Mouse (Mus musculus) embryonic facial prominence, embryonic 13.5 days (tissue): Measurements from ENCODE around the gene Rgcc. TPM values are rescaled to one million over a fixed set of nuclear protein-coding genes. Genes with fewer than 3 reads are reported as not detected.

Source experiments
- ATAC-seq: fragments of 200-750 bp; cut with Nextera tagmentation; 2 replicates; pipeline ENCODE4 v1.8.0; 2017; ENCODE audit warnings: low read depth; ENCODE audit not compliant: insufficient number of reproducible peaks, insufficient read depth, low FRiP score, low TSS enrichment
- H3K27ac ChIP-seq: fragments of 300-500 bp; sonication (generic); 2 replicates; pipeline ENCODE4 v1.5.1; 2015; ENCODE audit warnings: moderate library complexity, mild to moderate bottlenecking, inconsistent platforms
- H3K27me3 ChIP-seq: fragments of 300-500 bp; sonication (generic); 2 replicates; pipeline ENCODE4 v1.6.1; 2015; ENCODE audit warnings: mild to moderate bottlenecking, inconsistent platforms
- H3K36me3 ChIP-seq: fragments of 300-500 bp; sonication (generic); 2 replicates; pipeline ENCODE4 v1.6.1; 2015; ENCODE audit warnings: mild to moderate bottlenecking, inconsistent platforms
- H3K4me1 ChIP-seq: fragments of 300-500 bp; sonication (generic); 2 replicates; pipeline ENCODE4 v1.6.1; 2015; ENCODE audit warnings: inconsistent platforms
- H3K4me2 ChIP-seq: fragments of 300-500 bp; sonication (generic); 2 replicates; pipeline ENCODE4 v1.6.1; 2015; ENCODE audit warnings: moderate library complexity, mild to moderate bottlenecking, inconsistent platforms
- H3K4me3 ChIP-seq: fragments of 300-500 bp; sonication (generic); 2 replicates; pipeline ENCODE4 v1.5.1; 2015; ENCODE audit warnings: mild to moderate bottlenecking, inconsistent platforms
- H3K9ac ChIP-seq: fragments of 300-500 bp; sonication (generic); 2 replicates; pipeline ENCODE4 v1.6.1; 2015; ENCODE audit warnings: mild to moderate bottlenecking, inconsistent platforms
- H3K9me3 ChIP-seq: fragments of 300-500 bp; sonication (generic); 2 replicates; pipeline ENCODE4 v1.6.1; 2016; ENCODE audit warnings: inconsistent platforms
- WGBS: fragments of 180-500 bp; shearing (Covaris S2); methylation state at CpG from one replicate; pipeline ENCODE4 v1.1.7; 2015; ENCODE audit warnings: mixed read lengths; 5-methylcytosine and 5-hydroxymethylcytosine counted together
- polyA plus RNA-seq: library from polyadenylated mRNA; unstranded; fragments of >200 nt; fragmentation: Nextera tagmentation; extraction: Ambion mirVana; gene quantifications from 2 replicates; pipeline ENCODE4 v1.2.1, GENCODE M21; 2015

Gene Rgcc
- polyA plus RNA-seq, 1 experiment from 2014 or later = 52.6 TPM

DNA sequence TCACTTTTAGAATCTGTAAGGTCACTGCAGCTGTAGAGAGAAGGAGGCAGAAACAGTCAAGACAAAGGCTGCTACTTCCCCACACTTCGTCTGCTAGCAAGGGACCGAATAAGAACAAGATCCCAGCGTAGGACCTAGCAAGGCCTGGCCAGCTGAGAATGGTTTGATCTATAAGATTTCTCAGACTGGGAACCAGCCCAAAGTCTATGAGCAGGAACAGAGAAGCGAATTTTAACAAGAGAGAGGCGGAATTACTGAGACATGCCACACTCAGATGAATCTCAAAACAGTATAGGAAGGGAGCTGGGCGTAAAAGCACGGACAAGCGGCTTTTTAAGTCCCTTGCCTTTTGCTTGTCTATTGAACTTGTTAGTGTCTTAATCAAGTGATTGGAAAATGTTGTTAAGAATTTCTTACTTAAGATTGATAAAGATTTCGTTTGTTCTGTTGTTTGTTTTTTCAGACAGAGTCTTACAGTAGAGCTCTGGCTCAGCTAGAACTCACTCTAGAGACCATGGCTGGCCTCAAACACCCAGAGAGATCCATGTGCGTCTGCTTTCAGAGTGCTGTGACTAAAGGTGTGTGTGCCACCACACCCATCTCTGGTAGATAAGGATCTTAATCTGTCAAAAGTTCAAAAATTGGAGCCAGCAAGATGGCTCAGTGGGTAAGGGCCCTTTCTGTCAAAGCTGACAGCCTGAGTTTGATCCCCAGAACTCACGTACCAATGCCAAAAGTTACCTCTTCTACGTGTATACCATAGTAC, 13.0 kb upstream of the Rgcc start:
- H3K4me2 ChIP-seq = no peak overlapping the region
- no peak overlapping the region for H3K4me3 ChIP-seq
- WGBS = 69% methylated on average over 12 of the region's 12 CpGs
- no peaks in the 10 kb centered on the region for H3K36me3 ChIP-seq
- peaks cover 46% of the 10 kb centered on the region for H3K4me1 ChIP-seq
- H3K9me3 ChIP-seq = no peaks in the 10 kb centered on the region
- ATAC-seq = no peak
- H3K9ac ChIP-seq = no peak overlapping the region
- no peaks in the 10 kb centered on the region for H3K27me3 ChIP-seq
- peak overlapping the region; percentile 68 for H3K27ac ChIP-seq

- ATAC-seq = no peak
- Histone ChIP-seq H3K27me3 (no peaks in the 10 kb centered on the region), H3K27ac (peak overlapping the region; percentile 68), H3K36me3 (no peaks in the 10 kb centered on the region), H3K9ac (no peak overlapping the region), H3K4me2 (no peak overlapping the region), H3K4me3 (no peak overlapping the region), H3K9me3 (no peaks in the 10 kb centered on the region), H3K4me1 (peaks cover 46% of the 10 kb centered on the region)
- 47% methylated on average over 8 of the region's 8 CpGs for WGBS
Measured at GRCm38 (mm10) chr14:79313439-79314175, 12.2 kb upstream of the Rgcc start.

DNA sequence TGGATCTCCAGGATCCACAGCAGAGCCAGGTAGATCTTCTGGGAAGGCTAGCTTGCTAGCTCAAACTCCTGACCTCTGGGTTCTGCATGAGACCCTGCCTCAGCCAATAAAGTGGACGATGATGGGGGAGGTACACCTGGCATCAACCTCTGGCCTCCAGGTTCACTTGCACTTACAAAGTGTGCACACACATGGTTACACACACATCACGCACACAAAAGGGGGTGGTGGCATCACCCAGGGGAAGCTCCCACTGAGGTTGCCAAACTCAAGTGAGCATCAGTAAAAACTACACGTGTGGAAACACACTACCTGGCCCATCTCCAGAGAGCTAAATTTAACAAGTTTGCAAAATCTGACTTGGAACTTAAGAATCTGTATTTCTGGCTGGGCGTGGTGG, 11.3 kb upstream of the Rgcc start:
- H3K4me1 ChIP-seq = peaks cover 50% of the 10 kb centered on the region
- no peaks in the 10 kb centered on the region for H3K36me3 ChIP-seq
- peak overlapping the region; percentile 28 for H3K27ac ChIP-seq
- WGBS = 68% methylated on average over 4 of the region's 4 CpGs
- H3K9me3 ChIP-seq = no peaks in the 10 kb centered on the region
- no peak for ATAC-seq
- no peaks in the 10 kb centered on the region for H3K27me3 ChIP-seq
- no peak overlapping the region for H3K4me2 ChIP-seq
- H3K9ac ChIP-seq = no peak overlapping the region
- no peak overlapping the region for H3K4me3 ChIP-seq

- WGBS = 27% methylated on average over 4 of the region's 4 CpGs
- H3K9ac ChIP-seq = no peak overlapping the region
- H3K36me3 ChIP-seq = no peaks in the 10 kb centered on the region
- H3K4me3 ChIP-seq = no peak overlapping the region
- no peaks in the 10 kb centered on the region for H3K9me3 ChIP-seq
- no peaks in the 10 kb centered on the region for H3K27me3 ChIP-seq
- H3K4me2 ChIP-seq = no peak overlapping the region
- no peak for ATAC-seq
- peaks cover 46% of the 10 kb centered on the region for H3K4me1 ChIP-seq
- no peak overlapping the region; the same call in 1 of the 2 replicates for H3K27ac ChIP-seq
Measured at GRCm38 (mm10) chr14:79311918-79312454, 10.5 kb upstream of the Rgcc start.

- Histone ChIP-seq H3K9ac (no peak overlapping the region), H3K4me2 (no peak overlapping the region), H3K27ac (no peak overlapping the region), H3K27me3 (no peaks in the 10 kb centered on the region), H3K36me3 (no peaks in the 10 kb centered on the region), H3K4me1 (peaks cover 33% of the 10 kb centered on the region), H3K9me3 (no peaks in the 10 kb centered on the region), H3K4me3 (no peak overlapping the region)
- 59% methylated on average over 4 of the region's 4 CpGs for WGBS
- ATAC-seq = no peak
Measured at GRCm38 (mm10) chr14:79309115-79309514, 7.7 kb upstream of the Rgcc start.

GRCm38 (mm10) chr14:79308364-79308763, 6.9 kb upstream of the Rgcc start:
- no peaks in the 10 kb centered on the region for H3K36me3 ChIP-seq
- peaks cover 30% of the 10 kb centered on the region for H3K4me1 ChIP-seq
- 35% methylated on average over 4 of the region's 4 CpGs for WGBS
- H3K27me3 ChIP-seq = no peaks in the 10 kb centered on the region
- no peak overlapping the region for H3K4me2 ChIP-seq
- H3K9me3 ChIP-seq = no peaks in the 10 kb centered on the region
- H3K27ac ChIP-seq = peak overlapping the region; percentile 4; the same call in 1 of the 2 replicates
- no peak for ATAC-seq
- no peak overlapping the region for H3K9ac ChIP-seq
- H3K4me3 ChIP-seq = no peak overlapping the region

DNA sequence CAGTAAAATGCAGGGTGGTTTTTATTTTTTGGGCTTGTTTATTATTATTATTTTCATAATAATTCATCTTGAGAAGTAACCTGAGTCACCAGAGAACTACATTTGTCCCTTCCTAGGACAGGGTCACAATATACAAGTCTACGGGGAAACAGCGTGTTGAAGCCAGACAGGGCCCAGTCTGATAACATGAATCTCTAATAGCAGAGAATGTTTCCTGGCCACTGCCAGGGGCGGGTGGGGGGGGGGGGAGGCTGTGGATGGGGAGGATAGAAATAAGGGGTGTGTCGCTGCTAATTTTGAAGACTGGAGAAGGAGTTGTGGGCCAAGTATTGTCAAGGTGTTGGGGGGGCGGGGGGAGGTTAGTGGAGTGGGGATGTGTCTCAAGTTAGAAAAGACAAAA, 6.5 kb upstream of the Rgcc start:
- ATAC-seq = no peak
- Histone ChIP-seq H3K27me3 (no peaks in the 10 kb centered on the region), H3K4me2 (no peak overlapping the region), H3K36me3 (no peaks in the 10 kb centered on the region), H3K27ac (no peak overlapping the region), H3K4me1 (peaks cover 28% of the 10 kb centered on the region), H3K9ac (no peak overlapping the region), H3K4me3 (no peak overlapping the region), H3K9me3 (no peaks in the 10 kb centered on the region)
- 50% methylated on average over 5 of the region's 5 CpGs for WGBS

DNA sequence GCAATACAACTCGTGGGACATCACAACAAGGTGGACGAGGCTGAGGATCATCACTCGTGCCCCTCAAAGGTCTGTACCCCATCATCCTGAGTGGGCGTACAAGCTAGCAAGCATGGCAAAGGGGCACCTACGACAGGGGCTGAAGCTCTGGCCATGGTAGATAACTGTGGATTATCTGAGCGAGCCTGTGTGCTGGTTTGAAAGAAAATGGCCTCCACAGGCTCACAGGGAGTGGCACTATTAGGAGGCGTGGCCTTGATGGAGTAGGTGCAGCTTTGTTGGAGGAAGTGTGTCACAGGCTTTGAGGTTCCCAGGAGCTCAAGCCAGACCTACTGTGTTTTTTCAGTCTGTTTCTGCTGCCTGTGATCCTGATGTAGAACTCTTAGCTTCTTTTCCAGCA, 5.7 kb upstream of the Rgcc start:
- H3K27ac ChIP-seq = no peak overlapping the region
- H3K9me3 ChIP-seq = no peaks in the 10 kb centered on the region
- H3K36me3 ChIP-seq = no peaks in the 10 kb centered on the region
- no peak overlapping the region for H3K4me2 ChIP-seq
- H3K27me3 ChIP-seq = no peaks in the 10 kb centered on the region
- no peak for ATAC-seq
- WGBS = 87% methylated on average over 7 of the region's 7 CpGs
- H3K4me1 ChIP-seq = peaks cover 21% of the 10 kb centered on the region
- H3K9ac ChIP-seq = no peak overlapping the region
- no peak overlapping the region for H3K4me3 ChIP-seq

- H3K9ac ChIP-seq = no peak overlapping the region
- no peak for ATAC-seq
- H3K27ac ChIP-seq = no peak overlapping the region
- no peaks in the 10 kb centered on the region for H3K36me3 ChIP-seq
- H3K9me3 ChIP-seq = no peaks in the 10 kb centered on the region
- 81% methylated on average over 6 of the region's 6 CpGs for WGBS
- H3K27me3 ChIP-seq = 0 out of 2 replicates have a peak, but pooled peaks cover 3% of the 10 kb centered on the region
- peaks cover 24% of the 10 kb centered on the region for H3K4me1 ChIP-seq
- H3K4me3 ChIP-seq = no peak overlapping the region
- no peak overlapping the region for H3K4me2 ChIP-seq
Measured at GRCm38 (mm10) chr14:79304873-79305464, 3.5 kb upstream of the Rgcc start.

DNA sequence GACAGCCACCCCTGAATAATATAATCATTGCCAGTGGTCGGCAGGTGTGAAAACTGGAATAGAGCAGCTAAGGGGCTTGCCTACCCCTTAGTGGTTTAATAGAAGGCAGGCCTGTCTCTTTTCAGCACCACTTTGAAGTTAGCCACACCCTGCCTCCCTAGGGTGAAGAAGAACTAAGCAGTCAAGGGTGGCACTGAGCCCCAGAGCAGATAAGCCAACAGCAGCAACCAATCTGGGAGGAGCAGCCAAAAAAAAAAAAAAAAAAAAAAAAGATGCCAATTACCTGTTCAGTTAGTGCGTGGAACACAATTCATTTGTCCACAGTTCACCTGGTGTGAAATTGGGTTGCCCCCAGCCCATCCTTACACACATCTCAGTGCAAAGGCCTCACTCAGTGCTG, 1.7 kb upstream of the Rgcc start:
- H3K9ac ChIP-seq = no peak overlapping the region
- H3K27ac ChIP-seq = no peak overlapping the region
- 0 out of 2 replicates have a peak, but pooled peaks cover 3% of the 10 kb centered on the region for H3K27me3 ChIP-seq
- H3K4me1 ChIP-seq = peaks cover 34% of the 10 kb centered on the region
- no peak overlapping the region for H3K4me2 ChIP-seq
- H3K4me3 ChIP-seq = no peak overlapping the region
- no peaks in the 10 kb centered on the region for H3K36me3 ChIP-seq
- WGBS = 77% methylated on average over 2 of the region's 2 CpGs
- no peak for ATAC-seq
- no peaks in the 10 kb centered on the region for H3K9me3 ChIP-seq

DNA sequence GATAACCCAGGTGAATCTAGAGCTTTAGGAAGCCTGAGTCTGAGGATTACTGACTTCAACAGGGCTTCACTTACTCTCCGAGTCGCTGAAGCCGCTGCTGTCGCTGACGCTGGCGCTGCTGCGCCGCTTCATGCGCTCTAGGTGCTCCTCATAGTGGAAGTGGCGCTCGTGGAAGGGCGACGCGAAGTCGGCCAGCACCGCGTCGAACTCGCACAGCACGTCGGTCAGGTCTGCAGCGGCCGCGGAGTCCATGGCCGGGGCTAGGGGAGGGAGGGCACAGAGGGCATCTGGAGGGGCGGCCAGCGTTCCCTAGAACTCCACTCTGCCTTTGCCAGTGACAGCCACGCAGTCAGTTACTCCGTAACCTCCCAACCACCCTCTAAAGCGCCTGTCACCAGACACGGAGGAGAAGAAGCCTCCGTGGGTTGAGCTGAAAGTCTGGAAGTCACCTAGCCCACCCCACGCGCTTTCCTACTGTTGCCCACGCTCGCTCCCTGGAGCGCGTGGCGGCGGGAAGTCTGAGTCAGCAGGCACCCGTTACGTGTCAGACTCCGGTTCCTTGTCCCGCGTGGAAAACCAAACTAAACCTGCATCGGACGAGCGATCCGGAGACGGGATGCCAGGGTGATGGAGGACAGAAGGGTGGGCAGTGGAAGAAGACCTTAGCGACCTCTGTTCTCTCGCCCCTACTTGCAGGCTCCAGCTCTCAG, 649 bp downstream of the Rgcc start:
- under 1% methylated on average over 52 of the region's 52 CpGs for WGBS
- Histone ChIP-seq H3K9me3 (no peaks in the 10 kb centered on the region), H3K9ac (peak overlapping the region; percentile 77), H3K4me2 (peak overlapping the region; percentile 94), H3K27ac (peak overlapping the region; percentile 44; the same call in 1 of the 2 replicates), H3K4me1 (peaks cover 47% of the 10 kb centered on the region), H3K27me3 (0 out of 2 replicates have a peak, but pooled peaks cover 3% of the 10 kb centered on the region), H3K4me3 (peak overlapping the region; percentile 59), H3K36me3 (no peaks in the 10 kb centered on the region)
- ATAC-seq = peak; percentile 32; the same call in 1 of the 2 replicates
